Mouse (Mus musculus) gastrocnemius, postnatal 25 days (tissue): ENCODE results near the gene Stpg4. TPM values are rescaled to one million over a fixed set of nuclear protein-coding genes. Genes with fewer than 3 reads are reported as not detected.

Experiments
- DNase-seq: peaks from one replicate; pipeline ENCODE4 v3.0.0; 2022
- total RNA-seq, 2 experiments: library from RNA; stranded (reverse); gene quantifications; 1 replicate in 1 of 2; 2 replicates in 1 of 2; pipeline ENCODE4 v1.2.3; 2021

The Stpg4 gene
- total RNA-seq, 2 experiments from 2014 or later, result not detected

- peak; percentile 96 for DNase-seq
These were observed 19.4 kb upstream of the Stpg4 start, which contains the start of gene Calm2 for GRCm38 (mm10) chr17:87446767-87447611. Gene Calm2 (minus strand): TSS chr17:87446935.

- DNase-seq, result peak; percentile 73
These were observed 18.6 kb upstream of the Stpg4 start for GRCm38 (mm10) chr17:87445917-87446766.

- DNase-seq, result no peak
These were observed 17.9 kb upstream of the Stpg4 start for GRCm38 (mm10) chr17:87445337-87445916.

GRCm38 (mm10) chr17:87444763-87445162 lies 17.2 kb upstream of the Stpg4 start:
- no peak for DNase-seq

- no peak for DNase-seq
These were observed 14.0 kb upstream of the Stpg4 start for GRCm38 (mm10) chr17:87441537-87441936.

GRCm38 (mm10) chr17:87439441-87439840 lies 11.9 kb upstream of the Stpg4 start:
- no peak for DNase-seq

GRCm38 (mm10) chr17:87433929-87434328 lies 6.4 kb upstream of the Stpg4 start:
- no peak for DNase-seq

- no peak for DNase-seq
These were observed 5.2 kb upstream of the Stpg4 start for GRCm38 (mm10) chr17:87432743-87433142.

- no peak for DNase-seq
These were observed 4.8 kb upstream of the Stpg4 start for GRCm38 (mm10) chr17:87432314-87432713.

- DNase-seq, result no peak
These were observed 1.9 kb upstream of the Stpg4 start for GRCm38 (mm10) chr17:87429431-87429830.

GRCm38 (mm10) chr17:87418082-87418481 lies 9.5 kb downstream of the Stpg4 start:
- no peak for DNase-seq

GRCm38 (mm10) chr17:87406646-87407045 lies 20.9 kb downstream of the Stpg4 start:
- no peak for DNase-seq

GRCm38 (mm10) chr17:87405576-87405975 lies 22.0 kb downstream of the Stpg4 start:
- DNase-seq, result no peak

- DNase-seq, result no peak
These were observed 24.1 kb downstream of the Stpg4 start for GRCm38 (mm10) chr17:87403462-87403861.

- no peak for DNase-seq
These were observed 25.1 kb downstream of the Stpg4 start for GRCm38 (mm10) chr17:87402444-87402843.

- DNase-seq, result no peak
These were observed 30.5 kb downstream of the Stpg4 start for GRCm38 (mm10) chr17:87397088-87397487.

GRCm38 (mm10) chr17:87391242-87391641 lies 36.3 kb downstream of the Stpg4 start:
- DNase-seq, result peak; percentile 71

- no peak for DNase-seq
These were observed 40.5 kb downstream of the Stpg4 start for GRCm38 (mm10) chr17:87387068-87387467.

GRCm38 (mm10) chr17:87385835-87386234 lies 41.7 kb downstream of the Stpg4 start:
- DNase-seq, result no peak

- no peak for DNase-seq
These were observed 46.9 kb downstream of the Stpg4 start for GRCm38 (mm10) chr17:87380681-87381080.

- DNase-seq, result peak; percentile 59
These were observed 47.7 kb downstream of the Stpg4 start for GRCm38 (mm10) chr17:87379821-87380220.

- DNase-seq, result peak; percentile 51
These were observed 48.3 kb downstream of the Stpg4 start for GRCm38 (mm10) chr17:87379160-87379624.
